23 mouse cellular contexts compared by ENCODE assay signal in the genomic region with DNA sequence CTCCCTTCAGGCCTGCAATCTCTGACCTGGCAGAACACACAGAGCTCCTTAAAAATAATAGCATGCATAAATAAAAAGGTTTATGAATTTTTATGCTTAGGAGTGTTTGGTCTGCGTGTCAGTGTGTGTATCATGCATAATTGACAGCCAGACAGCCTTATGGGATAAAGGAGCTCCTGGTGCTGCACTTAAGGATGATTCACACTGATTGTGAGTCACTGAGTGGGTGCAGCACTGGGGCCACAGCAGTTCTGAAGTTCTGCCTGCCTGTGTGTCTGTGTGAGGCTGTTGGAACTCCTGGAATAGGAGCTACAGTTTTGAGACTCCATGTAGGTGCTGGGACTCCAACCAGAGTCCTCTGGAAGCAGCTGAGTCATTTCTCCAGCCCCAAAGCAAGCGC. TPM values are rescaled to one million over a fixed set of nuclear protein-coding genes. Genes with fewer than 3 reads are reported as not detected.
"Had no signal": no experiment of that assay in that cellular context is flagged by ENCODE, and none has a peak within 500 bp of the region (broad histone marks: within the 10 kb centered on the region; RNA-seq: fewer than 3 reads in every experiment).

No protein-coding gene starts in this region.

- H3K27me3 ChIP-seq: liver, embryonic 15.5 days; megakaryocyte, embryonic 14.5 days; midbrain, embryonic 15.5 days; neural tube, embryonic 12.5 days had no signal

- H3K27ac ChIP-seq: layer of hippocampus, adult 2 months; limb, embryonic 10.5 days; liver, embryonic 15.5 days; macrophage; midbrain, embryonic 15.5 days; neural tube, embryonic 12.5 days had no signal

- H3K4me3 ChIP-seq: layer of hippocampus, adult 2 months; limb, embryonic 10.5 days; liver, embryonic 15.5 days; megakaryocyte, embryonic 14.5 days; midbrain, embryonic 15.5 days; neural tube, embryonic 12.5 days had no signal

- H3K9ac ChIP-seq: liver, embryonic 15.5 days; midbrain, embryonic 15.5 days; neural tube, embryonic 12.5 days had no signal

- H3K36me3 ChIP-seq: limb, embryonic 10.5 days; liver, embryonic 15.5 days; midbrain, embryonic 15.5 days; neural tube, embryonic 12.5 days had no signal

- ATAC-seq: midbrain, embryonic 15.5 days had no signal

- H3K9me3 ChIP-seq: limb, embryonic 10.5 days; liver, embryonic 15.5 days; megakaryocyte, embryonic 14.5 days; midbrain, embryonic 15.5 days; neural tube, embryonic 12.5 days had no signal

- H3K4me2 ChIP-seq: liver, embryonic 11.5 days; liver, embryonic 15.5 days; midbrain, embryonic 11.5 days; midbrain, embryonic 15.5 days; neural tube, embryonic 12.5 days had no signal

- DNase-seq: kidney, postnatal 10 days; kidney, postnatal 4 days; lung, adult 2 months; lung, postnatal 10 days; right cerebral cortex, postnatal 25 days; thymus, adult 18-20 months; thymus, postnatal 14 days had no signal

- H3K4me1 ChIP-seq: limb, embryonic 10.5 days; liver, embryonic 15.5 days; megakaryocyte, embryonic 14.5 days; midbrain, embryonic 15.5 days; neural tube, embryonic 12.5 days had no signal

RNA-seq across cellular contexts. Expression of a gene that starts 13.2 kb away (rescaled TPM):
- total RNA-seq: monocyte, adult 5-6 weeks; neutrophil, adult 5-6 weeks had no signal
- polyA plus RNA-seq: kidney, embryonic 14.5 days; limb, embryonic 10.5 days; liver, embryonic 11.5 days; liver, embryonic 15.5 days; lung, adult 2 months; macrophage; midbrain, embryonic 11.5 days; stomach, embryonic 14.5 days had no signal

RNA-seq across cellular contexts. Expression of a gene that starts 42.0 kb away (rescaled TPM):
- total RNA-seq: layer of hippocampus, adult 2 months; layer of hippocampus, postnatal 10 days; left cerebral cortex, postnatal 14 days; monocyte, adult 5-6 weeks; neutrophil, adult 5-6 weeks had no signal
- polyA plus RNA-seq: kidney, embryonic 14.5 days; limb, embryonic 10.5 days; limb, embryonic 14.5 days; liver, embryonic 11.5 days; liver, embryonic 15.5 days; lung, adult 2 months; macrophage; midbrain, embryonic 11.5 days; midbrain, embryonic 15.5 days; neural tube, embryonic 12.5 days; stomach, embryonic 14.5 days had no signal

RNA-seq across cellular contexts. Expression of a gene that starts 58.4 kb away (rescaled TPM):
- total RNA-seq: layer of hippocampus, adult 2 months; layer of hippocampus, postnatal 10 days; left cerebral cortex, postnatal 14 days; monocyte, adult 5-6 weeks; neutrophil, adult 5-6 weeks had no signal
- polyA plus RNA-seq: kidney, embryonic 14.5 days; limb, embryonic 10.5 days; limb, embryonic 14.5 days; liver, embryonic 11.5 days; liver, embryonic 15.5 days; lung, adult 2 months; macrophage; midbrain, embryonic 11.5 days; midbrain, embryonic 15.5 days; neural tube, embryonic 12.5 days; stomach, embryonic 14.5 days had no signal
